Mouse (Mus musculus) lung, embryonic 16.5 days (tissue): ENCODE data around the gene Usp7. TPM values are rescaled to one million over a fixed set of nuclear protein-coding genes. Genes with fewer than 3 reads are reported as not detected.
"Not testable (repeated sequence)": the region's sequence is repeated elsewhere in the genome, so short reads cannot be mapped to it uniquely, and the experiment has no call there.

Source experiments
- ATAC-seq: fragments of 200-750 bp; cut with Nextera tagmentation; 2 replicates; pipeline ENCODE4 v1.8.0; 2017; ENCODE audit warnings: low read depth, mild to moderate bottlenecking, moderate library complexity
- H3K27ac ChIP-seq: fragments of 300-500 bp; sonication (generic); 2 replicates; pipeline ENCODE4 v1.5.1; 2014; ENCODE audit warnings: mild to moderate bottlenecking, control low read depth, low read length
- H3K27me3 ChIP-seq: fragments of 300-500 bp; sonication (generic); 2 replicates; pipeline ENCODE4 v1.6.1; 2014; ENCODE audit warnings: low read depth, low read length, mixed read lengths; ENCODE audit not compliant: control insufficient read depth, insufficient read depth
- H3K36me3 ChIP-seq: fragments of 300-500 bp; sonication (generic); 2 replicates; pipeline ENCODE4 v1.6.1; 2014; ENCODE audit warnings: low read length; ENCODE audit not compliant: control insufficient read depth, insufficient read depth
- H3K4me1 ChIP-seq: fragments of 300-500 bp; sonication (generic); replicated peaks from 2 replicates; pipeline ENCODE4 v1.6.1; 2014; ENCODE audit warnings: low read length, mixed read lengths; ENCODE audit not compliant: control insufficient read depth, insufficient read depth
- H3K4me2 ChIP-seq: fragments of 300-500 bp; sonication (generic); 2 replicates; pipeline ENCODE4 v1.6.1; 2014; ENCODE audit warnings: low read depth, low read length, control low read depth
- H3K4me3 ChIP-seq: fragments of 300-500 bp; sonication (generic); 2 replicates; pipeline ENCODE4 v1.5.1; 2014; ENCODE audit warnings: mild to moderate bottlenecking, low read length, control low read depth
- H3K9ac ChIP-seq: fragments of 300-500 bp; sonication (generic); 2 replicates; pipeline ENCODE4 v1.6.1; 2014; ENCODE audit warnings: low read length, control low read depth
- H3K9me3 ChIP-seq: fragments of 300-500 bp; sonication (generic); 2 replicates; pipeline ENCODE4 v1.6.1; 2016; ENCODE audit warnings: low read length; ENCODE audit not compliant: control insufficient read depth
- WGBS: fragments of 180-500 bp; shearing (Covaris S2); extraction: QIAGEN DNeasy Blood & Tissue Kit; methylation state at CpG from one replicate; pipeline ENCODE4 v1.1.7; 2014; 5-methylcytosine and 5-hydroxymethylcytosine counted together
- polyA plus RNA-seq: library from polyadenylated mRNA; unstranded; fragments of >200 nt; fragmentation: Nextera tagmentation; extraction: Ambion mirVana; gene quantifications from 2 replicates; pipeline ENCODE4 v1.2.1, GENCODE M21; 2015

The Usp7 gene
- polyA plus RNA-seq, 1 experiment from 2014 or later, result 23.1 TPM

DNA sequence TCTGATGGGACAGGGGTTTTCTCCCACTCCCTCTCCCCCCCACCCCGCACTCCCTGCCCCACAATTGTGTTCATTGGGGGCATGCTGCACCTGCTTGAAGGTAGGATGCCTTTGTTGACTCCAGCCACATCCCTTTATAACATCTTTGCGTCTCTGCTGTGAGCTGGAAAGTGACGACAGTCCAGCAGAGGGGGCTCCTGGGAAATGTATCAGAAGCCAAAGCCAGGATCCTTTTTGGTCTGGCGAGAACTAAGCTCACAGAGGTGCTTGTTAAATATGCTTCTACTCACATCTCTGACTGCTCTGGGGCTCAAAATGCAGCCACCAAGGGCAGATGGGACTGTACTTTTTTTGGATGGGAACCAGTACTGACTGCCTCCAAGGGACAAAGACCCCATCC, 21.0 kb downstream of the Usp7 start:
- no peak for ATAC-seq
- Histone ChIP-seq H3K4me1 (no peaks in the 10 kb centered on the region), H3K4me3 (no peak overlapping the region), H3K27me3 (no peaks in the 10 kb centered on the region), H3K4me2 (no peak overlapping the region), H3K9ac (no peak overlapping the region), H3K36me3 (no peaks in the 10 kb centered on the region), H3K27ac (no peak overlapping the region), H3K9me3 (no peaks in the 10 kb centered on the region)
- 32% methylated on average over 4 of the region's 4 CpGs for WGBS

GRCm38 (mm10) chr16:8770342-8770741, 21.8 kb downstream of the Usp7 start:
- H3K4me1 ChIP-seq, H3K36me3 ChIP-seq, ATAC-seq, H3K9me3 ChIP-seq, H3K27me3 ChIP-seq, H3K4me2 ChIP-seq, H3K27ac ChIP-seq, H3K9ac ChIP-seq, H3K4me3 ChIP-seq: not testable (repeated sequence)
- 43% methylated on average over 8 of the region's 8 CpGs for WGBS

DNA sequence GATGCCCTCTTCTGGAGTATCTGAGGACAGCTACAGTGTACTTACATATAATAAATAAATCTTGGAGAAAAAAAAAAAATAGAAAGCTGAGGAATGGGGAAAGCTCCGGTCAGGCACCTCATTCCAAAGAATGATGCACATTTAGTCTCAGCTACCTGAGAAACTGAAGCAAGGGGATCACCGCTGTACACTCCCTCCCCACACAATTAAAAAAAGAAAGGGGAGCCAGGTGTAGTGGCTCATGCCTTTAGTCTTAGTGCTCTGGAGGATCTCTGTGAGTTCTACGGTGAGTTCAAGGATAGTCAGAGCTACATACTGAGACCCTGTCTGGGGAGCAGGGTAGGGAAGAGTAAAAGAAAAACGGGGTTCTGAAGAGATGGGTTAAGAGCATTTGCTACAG, 22.6 kb downstream of the Usp7 start:
- Histone ChIP-seq H3K9ac (no peak overlapping the region), H3K9me3 (no peaks in the 10 kb centered on the region), H3K27ac (no peak overlapping the region), H3K36me3 (no peaks in the 10 kb centered on the region), H3K4me2 (no peak overlapping the region), H3K27me3 (no peaks in the 10 kb centered on the region), H3K4me1 (no peaks in the 10 kb centered on the region), H3K4me3 (no peak overlapping the region)
- WGBS, result 48% methylated on average over 4 of the region's 4 CpGs
- no peak for ATAC-seq

DNA sequence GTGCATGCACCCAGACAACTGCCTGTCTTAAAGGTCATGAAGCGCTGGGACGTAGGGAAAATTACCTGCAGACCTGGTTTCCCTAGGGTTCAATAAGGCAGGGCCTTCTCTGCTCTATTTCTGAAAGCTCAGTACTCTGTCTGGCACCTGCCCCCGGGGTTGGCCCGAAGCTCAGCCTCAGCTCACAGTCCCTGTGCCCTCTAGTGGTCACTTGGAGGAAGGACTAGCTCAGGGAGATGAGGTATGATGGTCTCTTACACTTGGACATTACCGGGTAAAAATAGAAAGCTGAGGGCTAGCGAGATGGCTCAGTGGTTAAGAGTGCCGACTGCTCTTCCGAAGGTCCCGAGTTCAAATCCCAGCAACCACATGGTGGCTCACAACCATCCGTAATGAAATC, 23.0 kb downstream of the Usp7 start:
- H3K27ac ChIP-seq, result no peak overlapping the region
- H3K27me3 ChIP-seq, result no peaks in the 10 kb centered on the region
- no peaks in the 10 kb centered on the region for H3K9me3 ChIP-seq
- H3K4me3 ChIP-seq, result no peak overlapping the region
- no peak overlapping the region for H3K9ac ChIP-seq
- no peaks in the 10 kb centered on the region for H3K36me3 ChIP-seq
- WGBS, result 12% methylated on average over 10 of the region's 10 CpGs
- ATAC-seq, result peak; percentile 84
- no peaks in the 10 kb centered on the region for H3K4me1 ChIP-seq
- H3K4me2 ChIP-seq, result no peak overlapping the region

- Histone ChIP-seq H3K4me3 (no peak overlapping the region), H3K27me3 (no peaks in the 10 kb centered on the region), H3K9ac (no peak overlapping the region), H3K4me2 (no peak overlapping the region), H3K4me1 (no peaks in the 10 kb centered on the region), H3K9me3 (no peaks in the 10 kb centered on the region), H3K27ac (no peak overlapping the region), H3K36me3 (no peaks in the 10 kb centered on the region)
- 54% methylated on average over 4 of the region's 4 CpGs for WGBS
- 0 out of 2 replicates have a peak, but pooled peaks have one; percentile 21 for ATAC-seq
These were observed 23.5 kb downstream of the Usp7 start for GRCm38 (mm10) chr16:8768588-8768987.

DNA sequence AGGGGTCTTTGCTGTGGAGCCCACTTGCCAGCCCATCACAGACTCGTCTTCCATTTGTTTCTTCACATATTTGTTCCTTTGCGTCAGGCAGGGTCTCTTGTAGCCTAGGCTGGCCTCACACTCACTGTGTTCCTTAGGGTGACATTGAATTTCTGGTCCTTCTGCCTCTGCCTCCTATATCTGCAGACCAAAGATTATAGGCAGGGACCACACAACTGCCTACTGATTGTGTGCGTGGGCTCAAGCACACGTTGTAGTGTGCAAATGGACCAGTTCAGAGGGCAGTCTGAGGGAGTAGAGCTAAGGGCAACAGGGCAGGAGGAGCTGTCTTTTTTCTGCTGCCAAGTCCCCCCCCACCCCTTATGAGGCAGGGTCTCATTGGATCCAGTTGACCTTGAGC, 24.0 kb downstream of the Usp7 start:
- 0 out of 2 replicates have a peak, but pooled peaks have one; percentile 5 for ATAC-seq
- Histone ChIP-seq H3K27ac (no peak overlapping the region), H3K4me3 (no peak overlapping the region), H3K9ac (no peak overlapping the region), H3K4me2 (no peak overlapping the region), H3K4me1 (no peaks in the 10 kb centered on the region), H3K27me3 (no peaks in the 10 kb centered on the region), H3K36me3 (no peaks in the 10 kb centered on the region), H3K9me3 (no peaks in the 10 kb centered on the region)
- WGBS, result 79% methylated on average over 4 of the region's 4 CpGs

GRCm38 (mm10) chr16:8767133-8768052, 24.7 kb downstream of the Usp7 start:
- H3K27ac ChIP-seq, result no peak overlapping the region
- no peaks in the 10 kb centered on the region for H3K36me3 ChIP-seq
- H3K9ac ChIP-seq, result no peak overlapping the region
- H3K9me3 ChIP-seq, result no peaks in the 10 kb centered on the region
- H3K27me3 ChIP-seq, result no peaks in the 10 kb centered on the region
- no peak overlapping the region for H3K4me3 ChIP-seq
- H3K4me1 ChIP-seq, result no peaks in the 10 kb centered on the region
- WGBS, result 77% methylated on average over 11 of the region's 11 CpGs
- no peak for ATAC-seq
- H3K4me2 ChIP-seq, result no peak overlapping the region

- Histone ChIP-seq H3K27ac (no peak overlapping the region), H3K4me2 (no peak overlapping the region), H3K36me3 (no peaks in the 10 kb centered on the region), H3K27me3 (no peaks in the 10 kb centered on the region), H3K4me1 (no peaks in the 10 kb centered on the region), H3K4me3 (no peak overlapping the region), H3K9me3 (no peaks in the 10 kb centered on the region), H3K9ac (no peak overlapping the region)
- ATAC-seq, result no peak
- 47% methylated on average over 9 of the region's 9 CpGs for WGBS
These were observed 25.9 kb downstream of the Usp7 start for GRCm38 (mm10) chr16:8766196-8766595.

DNA sequence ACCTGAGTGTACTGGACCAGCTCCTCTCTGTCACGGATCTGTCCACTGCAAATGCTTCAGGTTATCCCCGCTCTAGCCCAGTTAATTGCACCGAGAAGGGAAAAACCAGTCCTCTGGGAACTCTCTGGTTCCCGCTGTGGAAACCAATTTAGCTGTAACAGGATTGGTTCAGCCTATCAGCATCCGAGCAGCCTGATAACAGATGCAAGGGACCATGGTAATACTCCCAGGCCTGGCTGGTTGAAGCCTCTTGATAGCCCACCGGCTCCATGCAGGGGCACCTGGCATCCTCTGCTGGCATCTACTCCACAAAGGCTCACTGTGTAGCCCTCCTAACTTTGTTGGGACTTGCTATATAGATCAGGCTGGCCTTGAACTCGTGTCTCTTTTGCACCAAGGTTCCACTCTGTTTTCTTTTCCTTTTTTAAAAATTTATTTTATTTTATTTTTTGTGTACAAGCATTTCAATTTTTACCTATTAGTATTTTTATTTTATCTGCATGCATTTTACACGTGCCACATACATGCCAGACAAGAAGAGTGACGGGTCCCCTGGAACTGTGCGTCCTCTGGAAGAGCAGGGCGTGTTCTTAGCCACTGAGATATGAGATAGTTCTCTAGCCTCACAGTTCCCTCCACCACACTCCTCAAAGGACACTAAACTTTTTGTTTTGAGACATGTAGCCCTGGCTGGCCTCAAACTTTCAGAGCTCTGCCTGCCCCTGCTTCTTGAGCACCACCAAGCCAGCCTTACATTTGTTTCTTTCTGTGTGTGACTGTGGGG, 27.8 kb downstream of the Usp7 start:
- Histone ChIP-seq H3K9ac (no peak overlapping the region), H3K4me3 (no peak overlapping the region), H3K4me2 (no peak overlapping the region), H3K4me1 (no peaks in the 10 kb centered on the region), H3K27me3 (no peaks in the 10 kb centered on the region), H3K27ac (no peak overlapping the region), H3K9me3 (no peaks in the 10 kb centered on the region), H3K36me3 (no peaks in the 10 kb centered on the region)
- ATAC-seq, result no peak
- WGBS, result 66% methylated on average over 11 of the region's 11 CpGs
